Mouse (Mus musculus) heart, embryonic 11.5 days (tissue): ENCODE data around the gene Icam5. TPM values are rescaled to one million over a fixed set of nuclear protein-coding genes. Genes with fewer than 3 reads are reported as not detected.

ENCODE experiments used
- ATAC-seq: fragments of 200-750 bp; cut with Nextera tagmentation; replicated peaks from 2 replicates; pipeline ENCODE4 v1.8.0; 2017; ENCODE audit warnings: moderate library complexity; ENCODE audit not compliant: insufficient number of reproducible peaks, low FRiP score, low TSS enrichment
- H3K27ac ChIP-seq: fragments of 300-500 bp; sonication (generic); 2 replicates; pipeline ENCODE4 v1.5.1; 2014; ENCODE audit warnings: mild to moderate bottlenecking, low read depth, low read length
- H3K27me3 ChIP-seq: fragments of 300-500 bp; sonication (generic); 2 replicates; pipeline ENCODE4 v1.6.1; 2014; ENCODE audit warnings: mild to moderate bottlenecking, low read length, mixed read lengths; ENCODE audit not compliant: control insufficient read depth, insufficient read depth
- H3K36me3 ChIP-seq: fragments of 300-500 bp; sonication (generic); 2 replicates; pipeline ENCODE4 v1.6.1; 2014; ENCODE audit warnings: mild to moderate bottlenecking, low read length, moderate library complexity, mixed read lengths; ENCODE audit not compliant: control insufficient read depth, insufficient read depth
- H3K4me1 ChIP-seq: fragments of 300-500 bp; sonication (generic); 2 replicates; pipeline ENCODE4 v1.6.1; 2014; ENCODE audit warnings: low read length; ENCODE audit not compliant: control insufficient read depth, insufficient read depth
- H3K4me2 ChIP-seq: fragments of 300-500 bp; sonication (generic); 2 replicates; pipeline ENCODE4 v1.6.1; 2014; ENCODE audit warnings: mild to moderate bottlenecking, moderate library complexity
- H3K4me3 ChIP-seq: fragments of 300-500 bp; sonication (generic); 2 replicates; pipeline ENCODE4 v1.5.1; 2014; ENCODE audit warnings: low read depth, low read length
- H3K9ac ChIP-seq: fragments of 300-500 bp; sonication (generic); 2 replicates; pipeline ENCODE4 v1.6.1; 2014; ENCODE audit warnings: mild to moderate bottlenecking, low read depth, low read length, moderate library complexity
- H3K9me3 ChIP-seq: fragments of 300-500 bp; sonication (generic); replicated peaks from 2 replicates; pipeline ENCODE4 v1.6.1; 2016; ENCODE audit warnings: low read length; ENCODE audit not compliant: control insufficient read depth
- WGBS: fragments of 180-500 bp; shearing (Covaris S2); extraction: QIAGEN DNeasy Blood & Tissue Kit; methylation state at CpG from one replicate; pipeline ENCODE4 v1.1.7; 2014; ENCODE audit not compliant: insufficient replicate concordance; 5-methylcytosine and 5-hydroxymethylcytosine counted together
- microRNA counts: library from miRNA; unstranded; fragments of <30 nt; microRNA quantifications from one replicate; lab custom pipeline; 2015
- microRNA-seq: library from miRNA; unstranded; fragments of <30 nt; microRNA quantifications from one replicate; pipeline ENCODE4, GENCODE M21; 2016; ENCODE audit warnings: borderline number of aligned reads
- polyA plus RNA-seq: library from polyadenylated mRNA; unstranded; fragments of >200 nt; fragmentation: Nextera tagmentation; extraction: Ambion mirVana; gene quantifications from 2 replicates; pipeline ENCODE4 v1.2.1, GENCODE M21; 2014

Gene Icam5
- polyA plus RNA-seq, 1 experiment from 2014 or later = not detected

GRCm38 (mm10) chr9:21081127-21081526, 49.3 kb downstream of the Icam5 start:
- H3K27me3 ChIP-seq = no peaks in the 10 kb centered on the region
- WGBS = 87% methylated on average over 9 of the region's 9 CpGs
- H3K4me3 ChIP-seq = no peak overlapping the region
- H3K9ac ChIP-seq = no peak overlapping the region
- peaks cover 79% of the 10 kb centered on the region for H3K36me3 ChIP-seq
- no peak overlapping the region for H3K27ac ChIP-seq
- H3K4me1 ChIP-seq = no peaks in the 10 kb centered on the region
- no peak overlapping the region for H3K4me2 ChIP-seq
- ATAC-seq = no peak
- H3K9me3 ChIP-seq = no peaks in the 10 kb centered on the region

- ATAC-seq = no peak
Measured at GRCm38 (mm10) chr9:21083324-21083723, 51.5 kb downstream of the Icam5 start.

More at GRCm38 (mm10) chr9:21083324-21083723, 51.5 kb downstream of the Icam5 start:
- H3K27me3 ChIP-seq = no peaks in the 10 kb centered on the region
- no peak overlapping the region for H3K4me2 ChIP-seq
- no peak overlapping the region for H3K27ac ChIP-seq
- no peaks in the 10 kb centered on the region for H3K9me3 ChIP-seq
- H3K36me3 ChIP-seq = peaks cover 72% of the 10 kb centered on the region
- WGBS = 83% methylated on average over 3 of the region's 3 CpGs
- no peak overlapping the region for H3K4me3 ChIP-seq
- no peak overlapping the region for H3K9ac ChIP-seq
- no peaks in the 10 kb centered on the region for H3K4me1 ChIP-seq

MicroRNA genes within 50 kb of the gene (microRNA counts, 519-probe panel; counts per million panel counts)
- 32.2 counts per million for microRNA mmu-miR-1900 (lab: Ali Mortazavi, UCI)

Small RNA genes lying within 50 kb of the gene (microRNA-seq; reads per million reads assigned to microRNA genes)
- gene Mir1900 = not detected
- gene Mir7082 = 2.3 reads per million, percentile 28 among the genes with 10 or more reads in this experiment

Other genes starting within 250 kb of the Icam5 start
- 0.04 TPM in 1 of 2 replicates, not detected in the other for gene Col5a3, start 217.0 kb upstream of the Icam5 start, polyA plus RNA-seq
- not detected in 2 replicates for gene Rdh8, start 213.6 kb upstream of the Icam5 start, polyA plus RNA-seq
- gene A230050P20Rik, start 163.4 kb upstream of the Icam5 start, polyA plus RNA-seq = 2.1 TPM in 2 replicates
- gene Angptl6, start 152.3 kb upstream of the Icam5 start, polyA plus RNA-seq = 2.1 and 2.9 TPM in 2 replicates
- gene Ppan, start 143.9 kb upstream of the Icam5 start, polyA plus RNA-seq = 43.6 and 46.2 TPM in 2 replicates
- gene Eif3g, start 133.4 kb upstream of the Icam5 start, polyA plus RNA-seq = 276 and 286 TPM in 2 replicates
- 50.5 and 59.3 TPM in 2 replicates for gene Dnmt1, start 72.2 kb upstream of the Icam5 start, polyA plus RNA-seq
- gene S1pr2, start 55.3 kb upstream of the Icam5 start, polyA plus RNA-seq = 24.6 and 26.5 TPM in 2 replicates
- gene Mrpl4, start 29.3 kb upstream of the Icam5 start, polyA plus RNA-seq = 140 and 147 TPM in 2 replicates
- 8.1 and 8.5 TPM in 2 replicates for gene Icam1, start 16.1 kb upstream of the Icam5 start, polyA plus RNA-seq
- 18.9 and 25.4 TPM in 2 replicates for gene Icam4, start 2.7 kb upstream of the Icam5 start, polyA plus RNA-seq
- gene Zglp1, start 35.0 kb downstream of the Icam5 start, polyA plus RNA-seq = 0.28 and 1.8 TPM in 2 replicates
- 0.31 and 0.44 TPM in 2 replicates for gene Gm49373, start 41.0 kb downstream of the Icam5 start, polyA plus RNA-seq
- gene Fdx1l, start 41.5 kb downstream of the Icam5 start, polyA plus RNA-seq = 52.9 and 58.2 TPM in 2 replicates
- 1.2 and 1.9 TPM in 2 replicates for gene Gm38431, start 59.9 kb downstream of the Icam5 start, polyA plus RNA-seq
- gene Raver1, start 59.9 kb downstream of the Icam5 start, polyA plus RNA-seq = 53.6 and 57.8 TPM in 2 replicates
- gene Tyk2, start 99.2 kb downstream of the Icam5 start, polyA plus RNA-seq = 9.4 and 10.9 TPM in 2 replicates
- gene Cdc37, start 117.9 kb downstream of the Icam5 start, polyA plus RNA-seq = 254 and 266 TPM in 2 replicates
- 7.6 and 8.3 TPM in 2 replicates for gene Pde4a, start 133.6 kb downstream of the Icam5 start, polyA plus RNA-seq
- 22.3 and 35.7 TPM in 2 replicates for gene Keap1, start 207.3 kb downstream of the Icam5 start, polyA plus RNA-seq
- gene S1pr5, start 216.4 kb downstream of the Icam5 start, polyA plus RNA-seq = 0.11 and 0.31 TPM in 2 replicates
- 45.5 and 48.2 TPM in 2 replicates for gene Atg4d, start 233.2 kb downstream of the Icam5 start, polyA plus RNA-seq